Mouse (Mus musculus) spleen, adult 18-20 months (tissue): ENCODE results near the gene Ndufs2.
A peak's percentile ranks its signal among the peaks of the same experiment; 100 is the strongest.

Experiments
- DNase-seq, 2 experiments: peaks; one replicate each; pipeline ENCODE4 v3.0.0; 2022; ENCODE audit warnings: mixed read lengths in 2 of 2

The Ndufs2 gene

DNA sequence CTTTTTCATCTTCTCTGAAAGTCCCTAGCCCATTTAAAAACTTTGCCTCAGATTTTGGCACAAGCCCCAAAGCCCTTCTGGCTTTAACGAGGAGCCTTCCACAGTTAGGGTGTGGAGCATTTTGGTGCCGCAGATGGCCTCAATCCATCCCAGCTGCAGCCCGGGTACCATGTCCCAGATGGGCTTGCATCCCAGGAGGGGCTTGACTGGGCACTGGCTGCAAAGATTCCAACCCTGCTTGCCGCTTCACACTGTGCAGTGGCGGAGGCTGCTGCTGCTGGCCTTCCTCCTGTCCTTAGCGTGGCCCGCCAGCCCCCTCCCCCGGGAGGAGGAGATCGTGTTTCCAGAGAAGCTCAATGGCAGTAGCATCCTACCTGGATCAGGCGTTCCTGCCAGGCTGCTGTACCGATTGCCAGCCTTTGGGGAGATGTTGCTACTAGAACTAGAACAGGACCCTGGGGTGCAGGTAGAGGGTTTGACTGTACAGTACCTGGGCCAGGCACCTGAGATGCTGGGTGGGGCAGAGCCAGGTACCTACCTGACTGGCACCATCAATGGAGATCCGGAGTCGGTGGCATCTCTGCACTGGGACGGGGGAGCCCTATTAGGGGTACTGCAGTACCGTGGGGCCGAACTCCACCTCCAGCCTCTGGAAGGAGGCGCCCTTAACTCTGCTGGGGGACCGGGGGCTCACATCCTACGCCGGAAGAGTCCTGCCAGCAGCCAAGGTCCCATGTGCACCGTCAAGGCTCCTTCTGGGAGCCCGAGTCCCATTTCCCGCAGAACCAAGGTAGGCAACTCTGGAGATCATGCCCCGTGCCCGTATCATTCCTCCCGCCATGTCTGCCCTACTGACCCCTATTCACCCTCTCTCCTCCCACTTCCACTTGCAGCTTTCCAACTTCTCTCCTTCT, at the start of gene Ndufs2:
Ndufs2 (minus strand) TSS at position 709 of the 914 bp plus-strand sequence.
- DNase-seq = no peak

DNA sequence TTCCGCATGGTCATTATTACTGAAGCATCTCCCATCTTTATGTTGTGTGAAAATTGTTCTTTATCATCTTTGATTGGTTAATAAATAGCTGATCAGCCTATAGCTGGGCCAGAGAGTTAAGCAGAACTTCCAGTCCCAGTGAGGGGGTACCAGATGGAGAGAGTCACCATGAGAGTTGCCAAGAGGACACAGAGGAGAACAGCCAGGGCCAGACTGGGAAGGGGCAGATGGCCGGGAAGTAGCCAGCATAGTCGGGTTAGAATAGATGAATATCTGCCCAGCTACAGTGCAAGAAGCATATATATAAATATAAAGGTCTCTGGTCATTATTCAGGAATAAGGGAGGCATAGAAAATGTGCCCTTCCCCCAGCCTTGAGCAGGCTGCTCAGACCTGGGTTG, 47.0 kb upstream of the Ndufs2 start:
- no peak for DNase-seq

DNA sequence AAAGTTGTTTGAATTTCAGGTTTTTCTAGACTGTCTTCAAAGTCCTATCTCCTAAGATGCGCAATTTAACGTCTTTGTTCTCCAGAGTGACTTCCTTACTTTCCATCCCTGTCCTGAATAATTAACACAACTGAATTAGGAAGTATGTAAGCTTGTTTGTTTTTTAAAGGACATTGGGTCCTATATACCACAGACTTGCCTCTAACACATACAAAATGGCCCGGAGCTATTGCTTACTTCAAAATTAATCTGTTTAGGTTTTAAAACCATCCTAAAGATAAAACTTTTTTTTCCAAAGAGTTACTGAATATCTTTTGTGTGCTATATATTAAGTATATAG, 43.8 kb upstream of the Ndufs2 start:
- DNase-seq = no peak

DNA sequence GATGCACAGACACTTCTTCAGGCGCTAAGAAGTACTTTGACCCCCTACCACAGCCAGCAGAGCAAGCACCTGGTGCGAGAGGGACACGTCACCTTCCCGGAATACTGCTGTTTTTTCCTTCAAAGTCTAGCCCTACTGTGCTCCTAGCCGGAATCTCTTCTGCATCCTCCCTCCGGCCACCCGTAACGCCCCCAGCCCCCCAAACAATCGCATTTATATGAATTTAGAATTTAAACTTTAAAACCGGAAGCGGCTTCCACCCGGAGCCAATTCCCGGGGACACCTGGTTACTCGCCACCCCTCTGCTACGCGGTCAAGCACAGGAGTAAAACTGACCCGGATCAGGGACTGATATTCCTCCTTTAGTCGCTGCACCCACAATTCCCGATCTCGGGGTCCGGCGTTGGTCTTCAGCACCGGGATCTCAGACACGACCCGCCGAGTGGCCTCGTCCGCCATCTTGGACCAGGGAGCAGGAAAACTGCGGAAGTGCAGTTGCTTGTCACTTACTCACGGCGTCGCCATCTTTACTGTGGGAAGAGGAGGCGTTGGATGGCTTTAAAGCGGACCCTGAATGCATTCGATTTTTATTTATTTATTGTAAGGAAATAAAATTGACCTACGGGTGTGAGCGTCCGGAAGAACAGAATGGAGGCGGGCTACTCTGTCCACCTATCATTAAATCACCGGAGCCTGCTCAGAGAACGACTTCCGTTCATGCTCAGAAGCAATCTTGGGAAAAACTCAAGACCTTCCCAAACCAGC, 43.3 kb upstream of the Ndufs2 start, which contains the start of gene Ufc1:
Ufc1 (minus strand) TSS at position 727 of the 765 bp plus-strand sequence.
- peak; percentile 68 to 75 for DNase-seq

DNA sequence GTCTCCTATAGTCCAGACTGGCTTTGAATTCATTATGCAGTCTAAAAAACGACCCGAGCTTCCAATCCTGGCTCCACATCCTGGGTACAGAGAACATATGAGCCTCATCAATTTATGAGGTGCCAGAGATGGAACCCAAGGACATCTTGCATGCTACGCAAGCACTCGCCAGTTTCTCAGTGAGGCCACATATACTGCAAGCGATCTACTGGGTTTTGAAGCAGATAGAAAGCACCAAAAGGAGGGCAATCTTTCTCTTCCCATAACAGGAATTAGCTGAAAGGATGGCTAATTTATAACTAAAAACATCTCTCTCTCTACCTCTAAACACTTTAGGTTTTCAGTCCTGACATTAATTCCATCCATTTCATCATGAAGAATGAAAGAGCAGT, 42.7 kb upstream of the Ndufs2 start:
- no peak for DNase-seq

DNA sequence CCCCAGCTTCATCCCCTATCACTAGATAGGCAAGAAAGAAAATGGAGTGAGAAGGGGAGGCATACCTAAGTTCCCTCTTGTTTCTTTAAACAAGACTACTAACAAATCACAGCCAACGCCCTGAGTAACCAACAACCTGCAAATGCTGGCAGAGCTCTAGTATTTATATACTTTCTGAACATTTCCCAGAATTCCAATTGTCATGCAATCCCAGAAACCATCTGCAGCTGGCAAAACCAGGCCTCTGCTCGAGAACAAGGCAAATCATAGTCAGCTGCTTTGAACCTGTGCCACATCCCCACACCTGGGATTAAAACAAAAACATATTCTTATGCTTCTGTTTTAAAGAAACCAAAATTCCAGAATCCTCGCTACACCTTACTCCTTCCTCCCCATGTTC, 42.2 kb upstream of the Ndufs2 start:
- DNase-seq = no peak

DNA sequence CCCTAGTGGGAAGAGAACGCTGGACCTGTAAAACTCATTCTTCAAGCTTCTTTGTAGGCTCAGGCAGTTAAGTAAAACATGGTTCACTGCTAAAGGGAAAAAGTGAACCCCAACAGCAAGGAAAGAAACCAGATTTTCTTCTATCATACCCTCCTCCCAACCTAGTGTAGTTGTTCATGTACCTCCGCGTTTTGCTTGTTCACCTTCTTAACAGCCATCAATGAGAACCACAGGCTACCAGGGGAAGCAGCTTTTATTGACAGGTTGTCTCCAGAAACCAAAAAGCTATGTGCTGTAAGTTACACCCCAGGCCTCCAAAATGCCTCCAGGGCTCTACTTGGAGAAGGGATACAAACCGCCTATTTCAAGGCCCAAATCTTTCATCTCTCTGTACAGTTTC, 37.1 kb upstream of the Ndufs2 start:
- no peak for DNase-seq

DNA sequence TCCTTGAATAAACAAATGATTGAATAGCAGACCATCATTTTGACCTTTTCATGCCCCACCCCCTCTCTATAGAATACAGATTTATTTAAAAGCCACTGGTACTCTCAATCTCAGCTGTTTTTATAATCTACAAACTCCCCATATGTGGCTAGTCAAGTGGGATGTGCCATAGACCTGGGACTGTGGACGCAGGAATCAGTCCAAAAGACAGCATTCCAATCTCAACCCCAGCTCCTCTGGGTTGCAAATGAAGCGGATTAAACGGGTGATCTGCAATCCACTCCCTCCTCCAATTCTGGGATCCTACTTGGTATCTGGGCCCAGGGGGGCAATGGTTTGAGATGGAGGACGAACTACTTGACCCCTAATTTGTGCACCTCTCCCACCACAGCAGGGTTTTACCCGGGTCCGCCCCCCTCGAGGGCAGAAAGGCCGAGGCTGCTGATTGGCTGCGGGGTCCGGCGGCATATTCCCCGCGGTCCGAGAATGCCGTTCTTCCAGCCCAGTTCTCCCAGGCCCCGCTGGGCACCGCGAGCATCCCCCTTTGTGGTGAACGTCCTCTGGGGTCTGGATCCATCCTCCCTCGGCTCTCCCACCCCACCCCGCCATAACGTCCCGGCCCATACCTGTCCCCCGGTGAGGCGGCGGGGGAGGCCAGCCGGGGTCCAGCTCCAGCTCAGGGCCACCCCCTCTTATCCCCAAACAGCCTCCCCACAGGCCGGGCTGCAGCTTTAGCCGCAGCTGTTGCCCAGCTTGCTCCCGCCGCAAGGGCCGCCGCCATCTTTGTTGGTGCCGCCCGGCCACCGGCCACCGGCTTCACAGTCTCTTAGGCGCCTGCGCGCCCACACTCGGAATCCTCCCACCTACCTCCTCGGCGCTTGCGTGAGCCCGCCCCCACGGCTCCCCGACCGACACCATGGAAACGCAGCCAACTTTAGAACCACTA, 36.2 kb upstream of the Ndufs2 start, which contains the start of gene Usp21:
Usp21 (minus strand) TSS at position 856 of the 946 bp plus-strand sequence.
- DNase-seq = peak; percentile 87 to 90

DNA sequence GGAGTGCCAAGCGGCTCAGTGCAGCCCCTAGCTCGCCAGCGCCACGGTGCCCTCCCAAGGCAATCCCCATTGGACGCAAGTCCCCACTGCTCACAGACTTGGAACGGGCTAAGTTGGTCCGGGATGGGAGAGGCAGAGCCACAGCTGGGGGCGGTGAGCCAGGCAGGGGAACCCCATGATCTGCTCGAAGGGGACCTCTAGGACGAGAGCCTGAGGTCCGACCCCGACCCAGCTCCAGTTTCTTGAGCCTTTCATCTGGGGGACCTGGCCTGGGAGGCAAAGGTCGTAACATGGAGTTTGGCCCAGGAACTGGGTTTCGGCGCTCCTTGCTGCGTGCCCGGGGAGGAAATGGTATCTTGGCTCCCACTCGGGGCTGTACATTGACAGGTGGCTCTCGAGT, 35.3 kb upstream of the Ndufs2 start:
- no peak for DNase-seq

DNA sequence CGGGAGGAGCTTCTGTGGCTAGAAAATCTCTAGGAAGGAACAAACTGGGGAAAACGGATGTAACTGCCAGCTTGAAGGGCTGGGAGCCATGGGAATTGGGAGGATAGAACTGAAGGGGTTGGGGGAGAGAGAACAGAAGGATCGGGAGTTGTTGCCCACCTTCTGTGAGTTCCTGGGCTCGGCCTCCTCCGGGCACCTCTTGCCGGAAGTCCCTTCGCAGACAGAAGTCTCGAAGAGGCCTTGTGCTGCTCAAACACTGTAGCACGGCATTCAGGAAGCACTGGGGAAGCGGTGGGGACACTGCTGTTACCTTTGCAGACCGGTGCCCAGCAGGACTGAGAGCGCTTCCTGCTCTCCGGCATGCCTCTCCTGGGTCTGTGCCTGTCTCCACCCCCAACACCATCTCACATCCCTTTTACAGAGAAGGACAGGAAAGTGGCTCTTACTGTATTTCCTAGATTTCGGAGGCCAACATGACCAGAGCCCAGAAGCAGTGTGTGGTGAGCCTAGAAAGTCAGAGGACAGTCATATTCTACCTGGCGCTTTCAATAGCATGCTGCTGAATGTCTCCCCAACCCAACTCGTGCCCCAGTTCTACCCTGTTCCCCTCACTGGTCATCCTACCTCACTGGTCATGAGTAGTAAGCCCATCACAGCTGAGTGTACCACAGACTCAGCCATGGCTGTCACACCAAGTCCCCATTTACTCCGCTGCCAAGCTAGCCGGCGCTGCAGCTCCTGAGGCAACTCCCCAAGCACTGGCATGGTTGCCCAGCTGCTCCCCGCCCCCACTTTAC, 34.1 kb upstream of the Ndufs2 start:
- DNase-seq = no peak

DNA sequence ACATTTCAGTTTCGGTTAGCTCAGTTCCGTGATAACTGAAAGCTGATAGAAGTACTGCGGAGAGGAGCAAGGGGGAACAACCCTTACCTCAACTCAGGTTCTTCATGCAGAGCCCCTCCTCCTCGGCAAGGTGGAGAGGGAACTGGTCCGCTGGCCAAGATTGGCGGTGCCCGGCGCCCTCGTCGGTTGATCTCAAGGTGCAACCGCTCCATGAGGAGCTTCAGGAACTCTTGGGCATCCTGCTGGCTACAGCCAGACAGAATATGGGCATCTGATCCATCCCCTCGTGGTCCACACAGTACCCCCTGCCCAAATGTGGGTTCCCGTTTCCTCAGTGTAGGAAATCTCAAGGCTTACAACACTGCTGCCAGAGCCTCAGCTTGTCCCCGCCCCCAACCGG, 33.3 kb upstream of the Ndufs2 start:
- DNase-seq = no peak

DNA sequence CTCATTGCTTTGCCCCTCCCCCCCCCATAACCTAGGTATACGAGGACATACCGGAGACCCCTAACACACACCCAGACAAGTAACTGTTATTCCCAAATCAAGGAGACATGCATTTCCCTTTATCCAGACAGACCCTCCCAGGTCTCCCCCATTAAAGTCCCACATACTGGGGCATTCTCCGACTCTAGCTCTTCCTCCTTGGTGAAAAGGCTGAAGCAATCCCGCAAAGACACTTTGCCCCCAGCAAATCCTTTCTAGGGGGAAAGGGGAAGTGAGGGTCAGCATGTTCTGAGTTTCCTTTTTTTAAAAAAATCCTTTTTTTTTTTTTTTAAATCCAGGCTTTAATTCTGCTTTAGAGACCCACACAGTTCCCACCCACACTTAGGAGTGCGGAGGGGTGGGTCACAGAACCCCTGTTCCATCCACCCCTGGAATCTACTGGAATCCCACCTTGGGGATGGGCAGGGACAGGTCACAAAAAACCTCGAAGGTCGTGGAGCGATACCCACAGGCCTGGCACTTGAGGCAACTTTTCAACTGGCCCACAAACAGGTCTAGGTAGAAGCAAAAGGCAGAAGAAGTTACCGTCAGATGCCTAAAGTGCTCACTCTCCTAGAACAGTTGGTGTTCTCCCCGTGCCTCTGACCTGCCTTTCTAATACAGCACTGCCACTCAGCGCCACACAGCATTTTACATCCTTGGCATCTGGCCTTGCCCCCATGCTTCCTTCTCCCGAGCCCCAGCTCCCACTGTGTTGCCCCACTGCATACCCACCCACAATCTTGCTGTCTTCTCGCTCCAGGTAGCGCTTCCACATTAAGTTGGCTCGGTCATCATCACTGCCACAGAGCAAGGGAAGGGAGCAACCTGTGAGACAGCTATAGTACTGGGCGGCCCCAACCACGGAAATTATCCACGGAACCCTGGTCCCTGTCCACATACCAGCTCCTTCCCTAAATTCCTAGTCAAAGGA, 32.3 kb upstream of the Ndufs2 start:
- DNase-seq = no peak

DNA sequence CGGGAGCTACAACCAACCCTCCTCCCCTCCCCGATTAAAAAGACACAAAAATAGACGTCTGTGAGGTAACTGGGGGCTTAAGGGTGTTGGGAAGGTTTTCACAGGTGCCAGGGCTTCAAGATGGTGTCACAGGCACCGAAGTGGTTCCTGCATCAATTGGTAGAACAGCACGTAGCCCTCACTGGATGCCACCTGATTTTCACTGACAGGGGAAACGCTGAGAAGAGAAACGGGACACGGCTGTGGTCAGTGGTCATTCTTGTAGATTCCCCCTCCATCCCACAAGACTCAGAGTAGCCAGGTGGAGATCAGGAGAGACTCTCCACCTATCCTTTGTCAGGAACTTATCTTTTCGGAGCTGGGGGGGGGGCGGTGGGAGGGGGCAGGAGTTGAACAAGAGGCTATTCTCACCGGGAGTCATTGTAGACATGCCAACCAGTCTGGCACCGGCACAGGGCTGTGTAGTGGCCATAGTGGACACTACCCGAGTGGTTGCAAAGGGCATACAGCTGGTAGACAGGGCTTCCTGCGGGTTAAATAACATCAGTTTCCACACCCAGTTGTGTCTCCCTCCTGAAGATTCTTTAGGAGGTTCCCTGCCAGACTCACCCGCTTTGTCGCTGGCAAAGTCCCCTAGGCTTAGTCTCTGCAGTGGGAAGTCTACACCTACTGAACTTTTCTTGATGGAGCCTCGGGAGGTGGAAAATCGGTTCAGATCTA, 31.1 kb upstream of the Ndufs2 start:
- DNase-seq = no peak

DNA sequence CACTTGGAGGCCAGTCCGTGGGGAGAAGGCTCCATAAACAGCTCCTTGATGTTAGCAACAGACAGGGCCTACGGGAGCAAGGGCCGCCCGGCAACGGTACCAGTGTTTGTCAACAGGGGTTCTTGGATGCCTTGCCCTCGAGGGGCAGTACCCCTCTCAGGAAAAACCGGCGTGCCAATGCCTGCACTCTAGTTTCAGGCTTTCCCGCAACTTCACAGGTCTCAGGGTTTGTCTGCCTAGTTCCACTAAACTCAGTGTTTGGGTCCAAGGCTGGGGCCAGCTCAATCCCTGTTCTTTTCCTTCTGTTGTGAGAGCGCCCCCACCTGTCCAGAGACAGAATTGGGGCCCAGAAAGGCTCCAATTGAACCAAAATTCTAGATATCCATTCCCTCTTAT, 30.3 kb upstream of the Ndufs2 start:
- peak; percentile 44 to 74 for DNase-seq

DNA sequence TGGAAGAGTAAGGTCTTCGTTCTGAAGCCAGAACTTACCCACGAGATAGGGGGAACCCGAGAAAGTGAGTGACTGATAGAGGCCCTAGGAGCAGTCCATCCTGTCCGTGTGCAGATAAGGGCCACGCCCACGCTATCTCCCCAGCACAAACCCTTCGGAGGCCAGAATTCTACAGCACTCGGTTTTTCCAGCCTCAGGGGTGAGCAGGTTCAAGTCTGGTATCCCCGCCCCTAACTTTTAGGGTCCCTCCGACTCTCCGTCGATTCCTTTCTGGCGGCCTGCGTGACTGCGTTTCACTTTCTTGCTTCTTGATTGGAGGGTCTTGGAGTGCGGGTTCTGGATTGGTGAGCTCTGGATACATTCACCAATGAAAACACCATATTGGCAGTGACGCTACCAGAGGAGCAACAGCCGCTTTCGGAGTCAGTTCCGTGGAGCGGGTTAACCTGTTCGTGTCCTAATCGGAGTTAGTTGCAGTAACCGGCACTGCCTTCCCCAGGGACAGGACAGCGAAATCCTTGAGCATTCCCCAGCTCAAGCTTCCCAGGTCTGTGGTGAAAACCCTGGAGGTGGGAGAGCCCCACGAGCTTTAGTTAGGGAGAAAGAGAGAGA, 29.8 kb upstream of the Ndufs2 start, which contains the start of gene Ppox:
Ppox (minus strand) TSS at position 271 of the 612 bp plus-strand sequence.
- peak; percentile 67 to 79 for DNase-seq

DNA sequence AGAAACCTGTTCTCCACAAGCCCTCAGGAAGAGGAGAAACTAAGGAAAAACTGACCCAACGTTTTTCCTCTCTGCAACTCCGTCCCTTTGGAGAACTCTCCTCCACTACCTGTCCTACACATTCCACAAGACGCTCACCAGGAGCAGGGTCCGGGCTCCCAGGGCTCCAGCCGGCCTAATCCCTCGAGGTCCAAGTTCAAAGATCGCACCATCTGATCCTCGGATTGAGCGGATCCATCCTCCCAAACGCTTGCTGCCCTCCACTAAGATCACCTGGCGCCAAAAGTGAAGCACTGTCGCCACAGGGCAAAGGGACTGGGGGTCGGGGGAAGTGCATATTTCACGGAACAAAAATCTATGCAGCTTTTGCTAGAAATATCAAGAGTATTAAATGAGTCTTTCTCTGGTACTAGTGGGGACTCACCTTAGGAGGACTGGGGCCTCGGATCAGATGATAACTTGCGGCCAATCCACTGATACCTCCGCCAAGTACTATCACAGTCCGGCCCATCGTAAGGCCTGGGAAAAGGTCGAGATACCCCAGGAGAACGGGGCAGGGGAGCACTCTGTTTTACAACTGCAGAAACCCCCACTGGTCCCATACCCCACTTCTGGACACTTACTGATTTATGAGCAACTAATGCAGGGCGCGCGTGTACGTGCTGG, 29.2 kb upstream of the Ndufs2 start:
- no peak for DNase-seq

DNA sequence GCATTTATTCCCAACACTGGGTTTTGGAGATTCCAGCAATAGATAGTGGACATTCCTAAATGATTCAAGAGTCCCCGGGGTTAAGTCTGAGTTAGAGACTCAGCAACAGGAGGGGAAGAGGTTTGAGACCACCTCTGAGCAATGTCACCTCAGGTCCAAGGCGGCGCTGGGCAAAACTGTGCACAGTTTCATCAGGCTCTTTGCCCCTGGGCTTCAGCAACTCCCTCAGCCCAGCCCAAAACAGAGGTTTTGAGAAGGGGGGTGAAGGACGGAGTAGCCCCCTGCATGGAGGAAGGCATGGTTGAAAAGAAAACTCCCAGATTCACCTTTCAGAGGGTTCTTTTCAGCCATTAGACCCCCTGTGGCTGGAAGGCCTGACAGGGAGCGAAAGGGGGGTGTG, 28.5 kb upstream of the Ndufs2 start:
- DNase-seq = no peak

DNA sequence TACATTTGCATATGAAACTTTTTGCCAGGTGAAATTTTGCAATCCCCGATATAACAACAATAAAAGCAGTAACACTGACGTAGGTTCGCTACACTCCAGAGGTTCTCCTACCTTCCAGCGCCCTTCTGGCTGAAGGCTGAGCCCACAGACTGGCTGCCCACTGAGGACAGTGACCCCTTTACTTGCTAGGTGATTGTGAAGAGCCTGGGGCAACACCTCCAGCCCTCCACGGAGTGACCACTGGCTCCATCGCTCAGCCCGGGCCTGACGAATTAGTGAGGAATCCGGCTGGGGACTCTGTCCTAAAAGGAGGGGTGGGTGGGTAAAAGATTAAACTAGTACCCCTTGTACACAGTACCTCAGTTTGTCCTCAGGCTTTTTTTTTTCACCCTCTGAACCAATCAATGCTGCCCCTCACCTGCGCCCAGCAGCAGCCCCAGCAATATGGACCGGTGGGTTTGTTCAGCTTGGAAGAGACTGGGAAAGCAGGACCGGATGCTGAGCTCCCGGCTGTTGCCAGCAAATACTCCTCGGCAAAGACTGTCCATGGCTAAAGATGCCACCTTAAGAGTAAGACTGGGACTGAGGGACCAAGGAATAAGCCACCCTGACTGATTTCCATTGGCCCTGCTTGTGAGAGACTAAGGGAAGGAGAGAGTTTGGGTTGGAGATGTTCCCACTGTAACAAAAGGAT, 28.0 kb upstream of the Ndufs2 start:
- DNase-seq = no peak
